Mouse (Mus musculus): ENCODE data around the gene Efcab11. TPM values are rescaled to one million over a fixed set of nuclear protein-coding genes. Genes with fewer than 3 reads are reported as not detected.

Gene Efcab11
- 0.30 and 0.53 TPM in 2 replicates for polyA plus RNA-seq (2021; fragmentation: Nextera tagmentation)
- long read RNA-seq, experiment 1, partial matches to known transcripts = 0 of 1 reads
- long read RNA-seq, experiment 1, other reads (novel, unspliced or antisense) = 1 of 1 reads
- long read RNA-seq, experiment 2, partial matches to known transcripts = 0 of 1 reads
- long read RNA-seq, experiment 2, other reads (novel, unspliced or antisense) = 1 of 1 reads

DNA sequence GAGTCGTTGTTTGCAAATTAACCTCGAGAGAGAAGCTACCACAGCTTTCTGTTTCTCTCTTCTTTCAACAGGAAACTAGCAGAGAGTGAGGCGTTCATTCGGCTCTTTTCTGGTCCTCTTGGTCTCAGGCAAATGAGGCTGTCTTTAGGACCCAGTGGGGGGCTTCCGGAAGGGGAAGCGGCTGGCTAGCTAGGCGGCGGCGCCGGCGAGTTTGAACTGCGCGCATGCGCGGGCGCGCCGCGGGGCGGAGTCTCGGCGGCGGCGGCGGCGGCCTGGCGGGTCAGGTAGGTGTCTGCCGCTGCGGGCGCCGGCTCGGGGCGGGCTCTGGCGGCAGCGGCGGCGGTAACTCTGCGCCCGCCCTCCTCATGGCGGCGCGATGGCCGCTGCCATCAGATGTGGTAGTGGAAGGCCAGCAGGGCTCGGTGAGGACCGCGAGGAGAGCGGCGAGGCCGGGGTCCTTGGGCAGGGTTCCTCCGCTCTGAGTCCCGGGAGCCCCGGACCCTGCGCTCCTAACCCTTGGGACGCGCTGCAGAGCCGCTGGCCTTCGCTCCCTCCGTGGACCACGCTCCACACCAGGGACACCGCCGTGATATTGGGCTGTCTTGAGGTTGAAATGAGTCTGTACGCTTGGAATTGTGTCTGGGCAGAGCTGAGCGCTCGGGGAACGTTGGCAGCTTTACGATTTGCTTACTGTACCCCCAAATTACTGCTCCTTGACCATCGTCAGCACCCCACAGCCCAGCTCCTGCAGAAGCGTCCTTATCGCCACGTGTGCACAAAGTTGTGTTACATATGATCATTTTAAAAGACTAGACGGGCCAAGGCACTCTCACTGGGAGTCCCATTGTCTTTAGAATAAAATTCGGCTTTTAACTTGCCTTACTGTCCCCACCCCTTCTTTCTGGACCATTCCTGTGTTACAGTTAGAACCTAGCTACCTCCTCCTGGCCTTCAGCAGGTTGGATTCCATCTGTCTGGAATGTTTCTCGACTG is at the start of gene Efcab11, which contains the start of gene Tdp1:
Gene Efcab11, minus strand, starts transcription at position 171 of the 993 bp plus-strand sequence.
Gene Tdp1, plus strand, starts transcription at position 249 of the 993 bp plus-strand sequence.

Other genes with a start within 250 kb of the Efcab11 start
- gene Tdp1, start 78 bp upstream of the Efcab11 start, polyA plus RNA-seq (2021; fragmentation: Nextera tagmentation) = 21.0 and 22.6 TPM in 2 replicates
- gene Kcnk13, start 80.1 kb upstream of the Efcab11 start, polyA plus RNA-seq (2021; fragmentation: Nextera tagmentation) = 6.8 and 8.6 TPM in 2 replicates
- gene Psmc1, start 225.7 kb upstream of the Efcab11 start, polyA plus RNA-seq (2021; fragmentation: Nextera tagmentation) = 145 and 186 TPM in 2 replicates

All from layer of hippocampus, adult 6 months (tissue).